Mouse (Mus musculus): ENCODE measurements around the gene Pcsk5. TPM values are rescaled to one million over a fixed set of nuclear protein-coding genes. Genes with fewer than 3 reads are reported as not detected.

Pcsk5 gene
- polyA plus RNA-seq, 1 experiment: 1.2 TPM

DNA sequence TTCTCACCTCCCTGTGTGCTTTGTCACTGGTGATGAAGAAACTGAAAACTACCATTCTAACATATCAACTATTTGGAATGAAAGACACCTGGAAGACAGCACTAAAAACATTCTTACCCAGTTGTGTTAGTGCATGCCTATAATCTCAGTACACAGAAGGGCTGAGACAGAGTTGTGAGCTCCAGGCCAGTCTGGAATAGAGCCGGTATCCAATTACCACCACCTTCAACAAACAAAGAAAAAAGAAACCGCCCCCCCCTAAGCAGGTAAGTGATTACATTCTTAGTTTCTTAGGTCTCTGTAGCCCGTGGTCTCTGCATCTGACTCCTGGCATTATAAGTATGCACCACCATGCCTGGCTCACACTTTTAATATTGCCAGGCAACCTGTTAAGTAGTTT, 444.6 kb downstream of the Pcsk5 start:
- no peak for TF ChIP-seq CTCF (IDR thresholded peaks at IDR 0.05; ENCODE audit: extremely low read depth, insufficient read depth, insufficient read length, insufficient replicate concordance)
- TF ChIP-seq POLR2A (IDR thresholded peaks at IDR 0.05; ENCODE audit: low read depth, low read length): no peak
- no peak overlapping the region for H3K4me3 ChIP-seq (ENCODE audit: extremely low read depth, insufficient read depth, insufficient read length)
- 49% methylated on average over 3 of the region's 3 CpGs for WGBS

GRCm38 (mm10) chr19:17388404-17388803, 449.0 kb downstream of the Pcsk5 start:
- Histone ChIP-seq H3K4me1 (ENCODE audit: control insufficient read depth, insufficient read depth, insufficient read length) (no peaks in the 10 kb centered on the region; the same call in 1 of the 2 replicates), H3K27me3 (ENCODE audit: control insufficient read depth, insufficient read depth, low read length) (no peaks in the 10 kb centered on the region), H3K36me3 (ENCODE audit: control insufficient read depth, insufficient read depth, low read length) (no peaks in the 10 kb centered on the region), H3K27ac (ENCODE audit: insufficient read depth, low read length) (no peak overlapping the region), H3K4me3 (ENCODE audit: extremely low read depth, insufficient read depth, insufficient read length) (no peak overlapping the region)
- no peak for TF ChIP-seq CTCF (IDR thresholded peaks at IDR 0.05; ENCODE audit: extremely low read depth, insufficient read depth, insufficient read length, insufficient replicate concordance)
- TF ChIP-seq POLR2A (IDR thresholded peaks at IDR 0.05; ENCODE audit: low read depth, low read length): no peak
- no peak for DNase-seq (ENCODE audit: low read depth in 1 of 2, low spot score in 2 of 2)
- WGBS: 12% methylated on average over 2 of the region's 2 CpGs

More for the DNA sequence above, 444.6 kb downstream of the Pcsk5 start:
- peaks cover 8% of the 10 kb centered on the region for H3K4me1 ChIP-seq (ENCODE audit: control insufficient read depth, insufficient read depth, insufficient read length)
- DNase-seq (ENCODE audit: low read depth in 1 of 2, low spot score in 2 of 2): no peak
- no peak overlapping the region for H3K27ac ChIP-seq (ENCODE audit: insufficient read depth, low read length)
- H3K36me3 ChIP-seq (ENCODE audit: control insufficient read depth, insufficient read depth, low read length): peaks cover 1% of the 10 kb centered on the region; the same call in 1 of the 2 replicates
- H3K27me3 ChIP-seq (ENCODE audit: control insufficient read depth, insufficient read depth, low read length): no peaks in the 10 kb centered on the region

- no peak overlapping the region for H3K4me3 ChIP-seq (ENCODE audit: extremely low read depth, insufficient read depth, insufficient read length)
- H3K36me3 ChIP-seq (ENCODE audit: control insufficient read depth, insufficient read depth, low read length): no peaks in the 10 kb centered on the region
- WGBS: 39% methylated on average over 6 of the region's 6 CpGs
- H3K27ac ChIP-seq (ENCODE audit: insufficient read depth, low read length): no peak overlapping the region
- TF ChIP-seq POLR2A (IDR thresholded peaks at IDR 0.05; ENCODE audit: low read depth, low read length): no peak
- TF ChIP-seq CTCF (IDR thresholded peaks at IDR 0.05; ENCODE audit: extremely low read depth, insufficient read depth, insufficient read length, insufficient replicate concordance): no peak
- H3K27me3 ChIP-seq (ENCODE audit: control insufficient read depth, insufficient read depth, low read length): no peaks in the 10 kb centered on the region
- DNase-seq (ENCODE audit: low read depth in 1 of 2, low spot score in 2 of 2): no peak
- H3K4me1 ChIP-seq (ENCODE audit: control insufficient read depth, insufficient read depth, insufficient read length): no peaks in the 10 kb centered on the region
Measured at GRCm38 (mm10) chr19:17386424-17386823, 451.0 kb downstream of the Pcsk5 start.

- 18% methylated on average over 1 of the region's 1 CpGs for WGBS
- H3K4me3 ChIP-seq (ENCODE audit: extremely low read depth, insufficient read depth, insufficient read length): no peak overlapping the region
- no peak for TF ChIP-seq CTCF (IDR thresholded peaks at IDR 0.05; ENCODE audit: extremely low read depth, insufficient read depth, insufficient read length, insufficient replicate concordance)
- no peak for TF ChIP-seq POLR2A (IDR thresholded peaks at IDR 0.05; ENCODE audit: low read depth, low read length)
- no peaks in the 10 kb centered on the region for H3K4me1 ChIP-seq (ENCODE audit: control insufficient read depth, insufficient read depth, insufficient read length)
- H3K27me3 ChIP-seq (ENCODE audit: control insufficient read depth, insufficient read depth, low read length): no peaks in the 10 kb centered on the region
- H3K27ac ChIP-seq (ENCODE audit: insufficient read depth, low read length): no peak overlapping the region
- no peaks in the 10 kb centered on the region for H3K36me3 ChIP-seq (ENCODE audit: control insufficient read depth, insufficient read depth, low read length)
- no peak for DNase-seq (ENCODE audit: low read depth in 1 of 2, low spot score in 2 of 2)
Measured at GRCm38 (mm10) chr19:17385426-17385825, 452.0 kb downstream of the Pcsk5 start.

GRCm38 (mm10) chr19:17385022-17385421, 452.4 kb downstream of the Pcsk5 start:
- no peak for DNase-seq (ENCODE audit: low read depth in 1 of 2, low spot score in 2 of 2)
- 80% methylated on average over 4 of the region's 4 CpGs for WGBS

GRCm38 (mm10) chr19:17382807-17383397, 454.5 kb downstream of the Pcsk5 start:
- no peaks in the 10 kb centered on the region for H3K27me3 ChIP-seq (ENCODE audit: control insufficient read depth, insufficient read depth, low read length)
- DNase-seq (ENCODE audit: low read depth in 1 of 2, low spot score in 2 of 2): no peak
- no peak for TF ChIP-seq CTCF (IDR thresholded peaks at IDR 0.05; ENCODE audit: extremely low read depth, insufficient read depth, insufficient read length, insufficient replicate concordance)
- no peak overlapping the region for H3K4me3 ChIP-seq (ENCODE audit: extremely low read depth, insufficient read depth, insufficient read length)
- no peak overlapping the region for H3K27ac ChIP-seq (ENCODE audit: insufficient read depth, low read length)
- H3K36me3 ChIP-seq (ENCODE audit: control insufficient read depth, insufficient read depth, low read length): no peaks in the 10 kb centered on the region
- WGBS: 47% methylated on average over 6 of the region's 6 CpGs
- no peaks in the 10 kb centered on the region for H3K4me1 ChIP-seq (ENCODE audit: control insufficient read depth, insufficient read depth, insufficient read length)

More at GRCm38 (mm10) chr19:17385022-17385421, 452.4 kb downstream of the Pcsk5 start:
- Histone ChIP-seq H3K36me3 (ENCODE audit: control insufficient read depth, insufficient read depth, low read length) (no peaks in the 10 kb centered on the region), H3K27me3 (ENCODE audit: control insufficient read depth, insufficient read depth, low read length) (no peaks in the 10 kb centered on the region), H3K4me1 (ENCODE audit: control insufficient read depth, insufficient read depth, insufficient read length) (no peaks in the 10 kb centered on the region), H3K4me3 (ENCODE audit: extremely low read depth, insufficient read depth, insufficient read length) (no peak overlapping the region), H3K27ac (ENCODE audit: insufficient read depth, low read length) (no peak overlapping the region)
- TF ChIP-seq CTCF (IDR thresholded peaks at IDR 0.05; ENCODE audit: extremely low read depth, insufficient read depth, insufficient read length, insufficient replicate concordance) (no peak), POLR2A (IDR thresholded peaks at IDR 0.05; ENCODE audit: low read depth, low read length) (no peak)
